Mouse (Mus musculus) olfactory bulb, adult 2 months (tissue): ENCODE results near the gene Bicra. TPM values are rescaled to one million over a fixed set of nuclear protein-coding genes. Genes with fewer than 3 reads are reported as not detected.

Experiments used
- H3K27ac ChIP-seq: fragments of 200-500 bp; 2 replicates; pipeline ENCODE4 v1.5.1; 2012; ENCODE audit warnings: low read depth, low read length; ENCODE audit not compliant: insufficient read depth
- H3K4me1 ChIP-seq: fragments of 200-500 bp; 2 replicates; pipeline ENCODE4 v1.6.1; 2012; ENCODE audit warnings: low read length; ENCODE audit not compliant: control insufficient read depth, insufficient read depth
- H3K4me3 ChIP-seq: fragments of 200-500 bp; 2 replicates; pipeline ENCODE4 v1.5.1; 2012; ENCODE audit warnings: mild to moderate bottlenecking, low read depth, low read length, moderate library complexity; ENCODE audit not compliant: insufficient read depth
- CTCF ChIP-seq: fragments of 200-500 bp; IDR thresholded peaks from 2 replicates; pipeline ENCODE4 v1.5.1; 2012; ENCODE audit warnings: low read depth, mild to moderate bottlenecking, low read length, moderate library complexity; ENCODE audit not compliant: insufficient read depth
- POLR2A ChIP-seq: fragments of 200-500 bp; IDR thresholded peaks from 2 replicates; pipeline ENCODE4 v1.6.1; 2012; ENCODE audit warnings: mild to moderate bottlenecking, low read depth, low read length, moderate library complexity; ENCODE audit not compliant: insufficient read depth
- WGBS: fragments of 180-500 bp; shearing (Covaris S2); methylation state at CpG from one replicate; pipeline ENCODE4 v1.1.7; 2018; 5-methylcytosine and 5-hydroxymethylcytosine counted together
- polyA plus RNA-seq: library from polyadenylated mRNA; stranded (reverse); fragments of >200 nt; gene quantifications from 2 replicates; pipeline ENCODE4 v1.2.4, GENCODE M21; 2012; ENCODE audit warnings: low replicate concordance; ENCODE audit not compliant: missing spikeins, insufficient read depth, insufficient read length

Gene Bicra
- polyA plus RNA-seq, 1 experiment = not detected

GRCm38 (mm10) chr7:16043861-16044435 lies 3.8 kb downstream of the Bicra start:
- Histone ChIP-seq H3K4me3 (no peak overlapping the region), H3K4me1 (peaks cover 31% of the 10 kb centered on the region), H3K27ac (no peak overlapping the region)
- no peak for TF ChIP-seq POLR2A
- no peak for TF ChIP-seq CTCF
- WGBS = 17% methylated on average over 3 of the region's 3 CpGs

GRCm38 (mm10) chr7:16042850-16043775 lies 4.6 kb downstream of the Bicra start:
- Histone ChIP-seq H3K4me3 (no peak overlapping the region), H3K27ac (no peak overlapping the region), H3K4me1 (peaks cover 28% of the 10 kb centered on the region)
- 54% methylated on average over 10 of the region's 10 CpGs for WGBS
- TF ChIP-seq POLR2A (no peak), CTCF (no peak)

GRCm38 (mm10) chr7:16041208-16041607 lies 6.5 kb downstream of the Bicra start:
- Histone ChIP-seq H3K4me3 (no peak overlapping the region), H3K4me1 (peaks cover 26% of the 10 kb centered on the region), H3K27ac (no peak overlapping the region)
- TF ChIP-seq CTCF = no peak
- TF ChIP-seq POLR2A = no peak
- 86% methylated on average over 2 of the region's 2 CpGs for WGBS

GRCm38 (mm10) chr7:16039363-16039762 lies 8.4 kb downstream of the Bicra start:
- peaks cover 15% of the 10 kb centered on the region for H3K4me1 ChIP-seq
- no peak overlapping the region for H3K27ac ChIP-seq
- H3K4me3 ChIP-seq = no peak overlapping the region
- 41% methylated on average over 5 of the region's 5 CpGs for WGBS
- no peak for TF ChIP-seq CTCF
- TF ChIP-seq POLR2A = no peak

GRCm38 (mm10) chr7:16036972-16037371 lies 10.7 kb downstream of the Bicra start:
- H3K27ac ChIP-seq = no peak overlapping the region
- WGBS = 94% methylated on average over 6 of the region's 6 CpGs

GRCm38 (mm10) chr7:16033580-16034461 lies 13.9 kb downstream of the Bicra start:
- no peak for TF ChIP-seq POLR2A
- no peak for TF ChIP-seq CTCF
- no peak overlapping the region for H3K27ac ChIP-seq
- 92% methylated on average over 8 of the region's 8 CpGs for WGBS
- peaks cover 11% of the 10 kb centered on the region for H3K4me1 ChIP-seq
- no peak overlapping the region for H3K4me3 ChIP-seq

More at GRCm38 (mm10) chr7:16036972-16037371, 10.7 kb downstream of the Bicra start:
- Histone ChIP-seq H3K4me3 (no peak overlapping the region), H3K4me1 (peaks cover 11% of the 10 kb centered on the region)
- TF ChIP-seq CTCF (no peak), POLR2A (no peak)

GRCm38 (mm10) chr7:16033059-16033458 lies 14.7 kb downstream of the Bicra start:
- Histone ChIP-seq H3K4me1 (peaks cover 15% of the 10 kb centered on the region), H3K27ac (no peak overlapping the region), H3K4me3 (no peak overlapping the region)
- 92% methylated on average over 1 of the region's 1 CpGs for WGBS
- no peak for TF ChIP-seq POLR2A
- TF ChIP-seq CTCF = no peak

GRCm38 (mm10) chr7:16031072-16031471 lies 16.6 kb downstream of the Bicra start:
- no peak for TF ChIP-seq POLR2A
- TF ChIP-seq CTCF = no peak
- WGBS = 87% methylated on average over 4 of the region's 4 CpGs
- Histone ChIP-seq H3K27ac (no peak overlapping the region), H3K4me1 (peaks cover 20% of the 10 kb centered on the region), H3K4me3 (no peak overlapping the region)

GRCm38 (mm10) chr7:16028102-16028927 lies 19.4 kb downstream of the Bicra start:
- Histone ChIP-seq H3K4me3 (no peak overlapping the region), H3K27ac (peak overlapping the region; percentile 59), H3K4me1 (peaks cover 14% of the 10 kb centered on the region)
- TF ChIP-seq CTCF (no peak), POLR2A (no peak)
- WGBS = 20% methylated on average over 6 of the region's 6 CpGs
